Mouse (Mus musculus): ENCODE measurements at regions not wholly inside any gene's neighbourhood (a gene's known extent, or its start where the extent isn't known, plus 50 kb on each side); places are given as distances from the start of the nearest gene placed in this dataset.

DNA sequence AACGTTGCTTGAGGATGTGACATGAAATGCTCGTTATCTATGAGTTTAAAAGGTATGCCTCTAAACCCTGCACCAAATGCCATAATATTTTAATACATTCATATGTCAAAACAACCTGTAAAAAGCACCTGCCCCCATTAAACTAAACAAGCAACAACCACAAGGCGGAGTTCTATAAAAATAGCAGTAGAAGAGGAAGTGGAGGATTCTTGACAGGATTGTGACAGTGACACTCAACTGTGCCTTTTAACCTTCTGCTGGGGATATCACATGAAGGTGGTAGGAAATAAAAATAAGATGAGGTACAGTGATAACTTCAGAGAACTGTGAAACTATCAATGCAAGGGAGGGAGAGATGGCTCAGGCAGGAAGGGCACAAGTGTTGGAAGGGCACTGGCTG, 58.6 kb upstream of the Dbx2 start:
- ATAC-seq (ENCODE audit: insufficient number of reproducible peaks, low FRiP score), result no peak

DNA sequence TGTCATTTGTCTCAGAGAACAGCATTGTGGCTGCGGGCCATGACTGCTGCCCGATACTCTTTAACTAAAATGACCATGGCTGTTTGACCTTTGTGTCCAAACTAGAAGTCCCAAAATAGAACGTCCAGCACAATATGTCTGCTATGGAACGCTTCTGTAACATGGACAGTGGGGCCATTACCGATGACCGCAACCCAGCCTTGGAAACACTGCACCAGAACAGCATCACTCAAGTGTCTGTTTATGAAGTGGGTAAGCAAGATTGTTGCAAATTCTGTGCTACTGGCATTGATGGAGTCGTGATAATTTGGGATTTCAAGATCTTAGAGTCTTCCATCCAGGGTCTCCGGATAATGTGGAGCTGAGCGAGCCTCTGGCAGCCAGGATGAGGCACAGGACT, 60.2 kb upstream of the Dbx2 start:
- no peak overlapping the region for H3K4me2 ChIP-seq
- H3K27me3 ChIP-seq (replicated peaks), result no peaks in the 10 kb centered on the region
- no peaks in the 10 kb centered on the region for H3K9me3 ChIP-seq (replicated peaks)
- no peaks in the 10 kb centered on the region for H3K4me1 ChIP-seq (replicated peaks)
- no peaks in the 10 kb centered on the region for H3K36me3 ChIP-seq
- no peak overlapping the region for H3K9ac ChIP-seq
- H3K27ac ChIP-seq (ENCODE audit: poor library complexity, severe bottlenecking), result no peak overlapping the region
- no peak overlapping the region for H3K4me3 ChIP-seq
- ATAC-seq (ENCODE audit: insufficient number of reproducible peaks, low FRiP score), result no peak
- 83% methylated on average over 9 of the region's 9 CpGs for WGBS

More for the DNA sequence above, 58.6 kb upstream of the Dbx2 start:
- H3K9ac ChIP-seq, result no peak overlapping the region
- no peak overlapping the region for H3K4me2 ChIP-seq
- no peak overlapping the region for H3K4me3 ChIP-seq
- H3K4me1 ChIP-seq (replicated peaks), result no peaks in the 10 kb centered on the region
- H3K9me3 ChIP-seq (replicated peaks), result no peaks in the 10 kb centered on the region
- no peaks in the 10 kb centered on the region for H3K27me3 ChIP-seq (replicated peaks)
- no peak overlapping the region for H3K27ac ChIP-seq (ENCODE audit: poor library complexity, severe bottlenecking)
- no peaks in the 10 kb centered on the region for H3K36me3 ChIP-seq
- WGBS, result 75% methylated on average over 3 of the region's 3 CpGs

DNA sequence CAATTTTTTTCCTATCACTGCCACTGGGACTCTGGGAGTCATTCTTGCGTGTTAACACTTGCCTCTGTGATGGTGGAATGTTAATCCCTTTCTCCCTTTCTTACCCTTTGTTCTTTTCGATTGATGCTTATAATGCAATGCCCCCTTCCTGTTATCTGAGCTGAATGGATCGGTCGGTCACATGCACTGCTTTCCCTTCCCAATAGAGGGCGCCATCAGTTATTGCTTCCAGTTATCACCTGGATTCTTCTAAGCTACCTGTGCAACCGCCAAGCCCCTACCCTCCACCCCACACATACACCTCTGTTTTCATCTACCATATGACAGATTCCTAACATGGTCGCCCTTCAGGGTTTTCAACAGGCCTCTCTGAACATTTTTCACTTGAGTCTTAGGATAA, 66.9 kb upstream of the Ano6 start:
- no peaks in the 10 kb centered on the region for H3K27me3 ChIP-seq (replicated peaks)
- no peak overlapping the region for H3K27ac ChIP-seq (ENCODE audit: poor library complexity, severe bottlenecking)
- no peak overlapping the region for H3K4me3 ChIP-seq
- no peaks in the 10 kb centered on the region for H3K36me3 ChIP-seq
- 38% methylated on average over 7 of the region's 7 CpGs for WGBS
- H3K9ac ChIP-seq, result no peak overlapping the region
- H3K9me3 ChIP-seq (replicated peaks), result peaks cover 6% of the 10 kb centered on the region; the same call in 1 of the 2 replicates
- no peak for ATAC-seq (ENCODE audit: insufficient number of reproducible peaks, low FRiP score)
- H3K4me2 ChIP-seq, result no peak overlapping the region
- no peaks in the 10 kb centered on the region for H3K4me1 ChIP-seq (replicated peaks)

DNA sequence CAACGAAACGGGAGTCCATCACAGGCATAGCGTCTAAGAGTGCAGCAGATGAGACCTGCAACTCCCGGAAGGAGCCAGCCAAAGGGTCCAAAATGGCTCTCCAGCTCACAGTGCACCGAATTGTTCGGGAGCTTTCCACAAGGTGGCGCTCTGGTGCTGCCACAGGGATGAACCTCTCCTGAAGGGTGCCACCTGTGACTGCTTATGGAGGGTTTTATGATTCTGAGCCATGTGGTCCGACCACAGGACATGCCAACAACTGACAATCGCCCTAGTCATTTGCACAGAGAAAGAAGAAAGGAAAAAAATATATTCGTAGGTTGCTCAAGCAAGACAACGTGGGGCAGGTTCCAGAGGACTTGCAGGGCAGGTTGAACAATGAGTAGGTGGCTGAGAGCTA, 64.8 kb upstream of the Ano6 start:
- H3K9me3 ChIP-seq (replicated peaks), result peaks cover 6% of the 10 kb centered on the region; the same call in 1 of the 2 replicates
- 38% methylated on average over 11 of the region's 11 CpGs for WGBS
- H3K4me1 ChIP-seq (replicated peaks), result no peaks in the 10 kb centered on the region
- no peak overlapping the region for H3K9ac ChIP-seq
- no peak overlapping the region for H3K4me2 ChIP-seq
- H3K27ac ChIP-seq (ENCODE audit: poor library complexity, severe bottlenecking), result no peak overlapping the region
- 0 out of 2 replicates have a peak, but pooled peaks have one; percentile 22 for ATAC-seq (ENCODE audit: insufficient number of reproducible peaks, low FRiP score)
- H3K27me3 ChIP-seq (replicated peaks), result no peaks in the 10 kb centered on the region
- H3K36me3 ChIP-seq, result no peaks in the 10 kb centered on the region
- no peak overlapping the region for H3K4me3 ChIP-seq

DNA sequence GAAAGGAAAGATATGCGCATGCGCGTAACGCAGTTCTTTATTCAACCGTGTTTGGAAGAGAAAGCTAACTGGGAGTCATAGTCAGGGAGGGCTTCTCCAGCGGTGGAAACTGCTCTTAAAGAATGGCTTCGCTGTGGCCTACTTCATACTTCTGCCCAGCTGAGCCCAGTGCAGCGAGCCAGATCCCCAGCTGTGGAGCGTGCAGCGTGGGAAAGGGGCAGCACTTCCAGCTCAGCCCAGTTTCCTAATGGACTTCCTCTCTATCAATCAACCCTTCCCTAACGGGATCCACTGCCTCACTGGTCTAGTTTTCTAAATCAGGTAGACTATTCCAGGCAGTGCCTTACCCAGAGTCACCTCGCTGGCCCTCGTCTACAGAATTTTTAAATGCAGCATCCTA, 64.1 kb upstream of the Ano6 start:
- Histone ChIP-seq H3K9ac (no peak overlapping the region), H3K4me2 (no peak overlapping the region), H3K27ac (ENCODE audit: poor library complexity, severe bottlenecking) (no peak overlapping the region), H3K36me3 (no peaks in the 10 kb centered on the region), H3K4me3 (no peak overlapping the region), H3K9me3 (replicated peaks) (peaks cover 4% of the 10 kb centered on the region; the same call in 1 of the 2 replicates), H3K27me3 (replicated peaks) (no peaks in the 10 kb centered on the region), H3K4me1 (replicated peaks) (no peaks in the 10 kb centered on the region)
- WGBS, result 67% methylated on average over 13 of the region's 13 CpGs
- no peak for ATAC-seq (ENCODE audit: insufficient number of reproducible peaks, low FRiP score)

DNA sequence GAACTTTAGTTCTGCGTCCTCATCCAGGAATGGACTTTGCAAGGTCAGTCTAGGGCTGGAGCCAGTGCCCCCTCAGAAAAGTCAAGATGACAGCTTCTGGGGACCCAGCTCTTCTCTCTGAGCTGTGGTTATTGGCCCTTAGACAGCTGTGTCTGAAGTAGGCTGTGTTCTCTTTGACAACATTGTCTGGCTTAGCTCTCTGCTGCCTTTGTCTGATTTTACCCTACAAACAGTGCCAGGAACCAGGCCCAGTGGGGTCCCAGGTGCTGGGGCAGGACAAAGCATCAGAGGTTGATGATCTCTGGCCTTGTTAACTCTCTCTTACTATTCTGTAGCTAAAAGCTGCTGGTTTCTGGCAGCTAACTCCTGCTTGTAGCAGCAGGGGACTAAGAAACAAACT, 54.9 kb upstream of the Ano6 start:
- no peaks in the 10 kb centered on the region for H3K9me3 ChIP-seq (replicated peaks)
- no peaks in the 10 kb centered on the region for H3K36me3 ChIP-seq
- no peak overlapping the region for H3K27ac ChIP-seq (ENCODE audit: poor library complexity, severe bottlenecking)
- no peaks in the 10 kb centered on the region for H3K4me1 ChIP-seq (replicated peaks)
- no peak overlapping the region for H3K9ac ChIP-seq
- 53% methylated on average over 1 of the region's 1 CpGs for WGBS
- H3K27me3 ChIP-seq (replicated peaks), result no peaks in the 10 kb centered on the region
- H3K4me2 ChIP-seq, result no peak overlapping the region
- no peak overlapping the region for H3K4me3 ChIP-seq
- ATAC-seq (ENCODE audit: insufficient number of reproducible peaks, low FRiP score), result no peak
